Mouse (Mus musculus) liver, adult 2 months (tissue): ENCODE data around the gene Endou. TPM values are rescaled to one million over a fixed set of nuclear protein-coding genes. Genes with fewer than 3 reads are reported as not detected.

Experiments
- DNase-seq: peaks from one replicate; pipeline ENCODE4 v3.0.0-alpha.2; 2011; ENCODE audit warnings: low read depth, low spot score; ENCODE audit errors: extremely low read depth
- H3K27ac ChIP-seq: fragments of 200-500 bp; replicated peaks from 2 replicates; pipeline ENCODE4 v1.5.1; 2012; ENCODE audit warnings: low read depth, mild to moderate bottlenecking, control low read depth, inconsistent platforms, low read length; ENCODE audit not compliant: insufficient read depth
- H3K27me3 ChIP-seq: fragments of 200-500 bp; 2 replicates; pipeline ENCODE4 v1.6.1; 2012; ENCODE audit warnings: mild to moderate bottlenecking, moderate library complexity, low read length, inconsistent platforms; ENCODE audit not compliant: control insufficient read depth, insufficient read depth
- H3K36me3 ChIP-seq: fragments of 200-500 bp; 2 replicates; pipeline ENCODE4 v1.6.1; 2012; ENCODE audit warnings: low read length, inconsistent platforms; ENCODE audit not compliant: control insufficient read depth, insufficient read depth
- H3K4me1 ChIP-seq: fragments of 200-500 bp; 2 replicates; pipeline ENCODE4 v1.6.1; 2011; ENCODE audit warnings: low read length; ENCODE audit not compliant: control insufficient read depth, insufficient read depth
- H3K4me3 ChIP-seq: fragments of 200-500 bp; 2 replicates; pipeline ENCODE4 v1.5.1; 2011; ENCODE audit warnings: low read depth, mild to moderate bottlenecking, control low read depth, low read length, moderate library complexity; ENCODE audit not compliant: insufficient read depth
- H3K79me2 ChIP-seq: fragments of 200-500 bp; 2 replicates; pipeline ENCODE4 v1.6.1; 2012; ENCODE audit warnings: inconsistent platforms, mild to moderate bottlenecking, low read length, moderate library complexity; ENCODE audit not compliant: control insufficient read depth, insufficient read depth
- H3K9ac ChIP-seq: fragments of 200-500 bp; 2 replicates; pipeline ENCODE4 v1.6.1; 2012; ENCODE audit warnings: low read depth, mild to moderate bottlenecking, control low read depth, inconsistent platforms, low read length
- CTCF ChIP-seq: fragments of 200-500 bp; IDR thresholded peaks from 2 replicates; pipeline ENCODE4 v1.5.1; 2011; ENCODE audit warnings: low read depth, low read length, control low read depth
- POLR2A ChIP-seq: fragments of 200-500 bp; IDR thresholded peaks from 2 replicates; pipeline ENCODE4 v1.6.1; 2011; ENCODE audit warnings: low read length, control low read depth; ENCODE audit not compliant: insufficient read depth; ENCODE audit errors: extremely low read depth
- WGBS: fragments of 180-500 bp; shearing (Covaris S2); methylation state at CpG from one replicate; pipeline ENCODE4 v1.1.7; 2018; 5-methylcytosine and 5-hydroxymethylcytosine counted together
- polyA plus RNA-seq: library from polyadenylated mRNA; depleted of rRNA; stranded (reverse); fragments of >200 nt; gene quantifications from 2 replicates; pipeline ENCODE4 v1.2.3, GENCODE M21; 2012
- total RNA-seq: library from RNA; depleted of rRNA; stranded (reverse); fragments of >200 nt; gene quantifications from 2 replicates; pipeline ENCODE4 v1.2.3, GENCODE M21; 2014

Gene Endou
- total and polyA plus RNA-seq, 2 experiments: 0.32 to 0.55 TPM

DNA sequence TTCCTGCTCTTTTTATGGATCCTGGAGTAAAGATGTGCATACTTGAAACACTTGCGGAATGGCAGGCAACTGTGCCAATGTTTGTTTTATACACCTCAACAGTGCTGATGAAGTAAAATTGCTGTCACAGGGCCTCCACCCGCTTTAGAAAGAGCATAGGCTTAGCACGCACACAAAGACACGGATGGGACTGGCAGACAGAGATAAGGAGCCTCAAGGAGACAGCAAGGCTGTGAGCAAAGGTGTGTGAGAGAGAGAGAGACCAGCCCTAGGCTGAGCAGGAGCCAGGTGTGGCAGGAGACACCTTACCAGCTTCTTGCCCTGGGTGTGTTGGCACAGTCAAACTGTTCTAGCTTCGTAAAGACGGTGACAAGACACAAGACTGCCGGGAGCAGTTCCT, 7.8 kb upstream of the Endou start:
- H3K79me2 ChIP-seq: no peaks in the 10 kb centered on the region
- 80% methylated on average over 7 of the region's 7 CpGs for whole genome bisulfite sequencing
- no peaks in the 10 kb centered on the region for H3K27me3 ChIP-seq
- no peaks in the 10 kb centered on the region for H3K4me1 ChIP-seq
- no peak overlapping the region for H3K4me3 ChIP-seq
- H3K27ac ChIP-seq: no peak overlapping the region
- DNase-seq: no peak
- H3K36me3 ChIP-seq: no peaks in the 10 kb centered on the region
- no peak for TF ChIP-seq CTCF
- TF ChIP-seq POLR2A: no peak
- H3K9ac ChIP-seq: no peak overlapping the region

DNA sequence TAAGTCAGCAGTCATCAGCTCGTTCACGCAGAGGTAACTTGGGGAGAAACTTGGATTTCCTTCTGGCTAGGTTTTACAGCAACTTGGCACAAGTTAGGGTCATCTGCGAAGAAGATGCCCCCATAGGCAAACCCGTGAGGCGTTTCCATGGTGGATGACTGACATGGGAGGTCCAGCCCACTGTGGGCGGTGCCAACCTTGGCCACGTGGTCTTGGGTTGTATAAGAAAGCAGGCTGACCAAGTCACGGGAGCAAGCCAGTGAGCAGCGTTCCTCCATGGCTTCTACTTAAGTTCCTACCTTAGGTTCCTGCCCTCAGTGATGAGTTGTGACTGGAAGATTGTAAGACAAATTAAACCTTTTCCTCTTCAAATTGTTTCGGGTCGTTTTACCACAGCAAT, 849 bp upstream of the Endou start:
- 0 out of 2 replicates have a peak, but pooled peaks cover 1% of the 10 kb centered on the region for H3K4me1 ChIP-seq
- H3K9ac ChIP-seq: no peak overlapping the region
- H3K4me3 ChIP-seq: no peak overlapping the region
- TF ChIP-seq POLR2A: no peak
- TF ChIP-seq CTCF: no peak
- DNase-seq: no peak
- no peaks in the 10 kb centered on the region for H3K36me3 ChIP-seq
- H3K27me3 ChIP-seq: no peaks in the 10 kb centered on the region
- no peak overlapping the region for H3K27ac ChIP-seq
- WGBS: 91% methylated on average over 11 of the region's 11 CpGs
- no peaks in the 10 kb centered on the region for H3K79me2 ChIP-seq

DNA sequence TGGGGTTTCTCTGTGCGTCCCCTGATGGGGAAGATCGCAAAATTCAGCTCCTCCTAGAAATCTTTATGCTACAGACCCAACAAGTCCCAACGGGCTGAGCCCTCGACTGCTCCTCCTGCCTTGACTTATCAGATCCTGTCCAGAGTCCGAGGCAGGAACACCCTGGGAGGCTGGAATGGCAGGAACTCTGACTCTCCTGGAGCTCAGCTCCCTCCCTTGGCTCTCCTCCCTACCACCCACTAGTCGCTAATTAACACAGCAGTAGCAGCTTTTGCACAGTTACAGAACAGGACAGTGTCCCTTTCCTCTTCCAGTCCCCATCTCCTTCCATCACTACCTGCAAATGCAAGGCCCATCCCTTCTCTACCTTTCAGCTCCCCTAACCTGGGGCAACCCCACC, 774 bp downstream of the Endou start:
- Histone ChIP-seq H3K4me1 (0 out of 2 replicates have a peak, but pooled peaks cover 1% of the 10 kb centered on the region), H3K27ac (no peak overlapping the region), H3K9ac (no peak overlapping the region), H3K79me2 (no peaks in the 10 kb centered on the region), H3K36me3 (no peaks in the 10 kb centered on the region), H3K4me3 (no peak overlapping the region), H3K27me3 (no peaks in the 10 kb centered on the region)
- TF ChIP-seq CTCF: no peak
- TF ChIP-seq POLR2A: no peak
- DNase-seq: no peak
- 68% methylated on average over 6 of the region's 6 CpGs for WGBS

DNA sequence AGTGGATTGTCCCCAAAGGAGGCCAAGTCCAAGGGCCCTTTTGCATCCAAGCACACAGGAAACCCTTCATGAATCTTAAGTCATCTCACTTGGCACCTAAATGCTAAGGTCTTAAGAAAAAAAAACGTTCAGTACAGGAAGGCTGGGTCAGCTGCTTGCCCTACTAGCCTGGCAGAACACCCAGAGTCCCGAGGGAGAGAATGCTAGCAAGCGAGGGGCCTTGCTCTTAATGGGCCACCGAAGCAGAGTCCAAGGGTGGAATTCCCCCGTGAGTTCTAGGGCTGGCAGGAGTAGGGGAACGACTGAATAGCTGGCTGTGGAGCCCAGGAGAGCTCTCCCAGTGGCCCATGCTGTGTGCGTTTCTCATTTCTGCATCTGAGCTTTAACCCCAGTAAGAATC, 2.3 kb downstream of the Endou start:
- Histone ChIP-seq H3K36me3 (no peaks in the 10 kb centered on the region), H3K79me2 (no peaks in the 10 kb centered on the region), H3K27me3 (no peaks in the 10 kb centered on the region), H3K9ac (no peak overlapping the region), H3K4me1 (0 out of 2 replicates have a peak, but pooled peaks cover 1% of the 10 kb centered on the region), H3K4me3 (no peak overlapping the region), H3K27ac (no peak overlapping the region)
- DNase-seq: no peak
- no peak for TF ChIP-seq CTCF
- no peak for TF ChIP-seq POLR2A
- WGBS: 64% methylated on average over 7 of the region's 7 CpGs

- Histone ChIP-seq H3K36me3 (no peaks in the 10 kb centered on the region), H3K4me1 (0 out of 2 replicates have a peak, but pooled peaks cover 1% of the 10 kb centered on the region), H3K79me2 (no peaks in the 10 kb centered on the region), H3K27ac (no peak overlapping the region), H3K4me3 (no peak overlapping the region), H3K27me3 (no peaks in the 10 kb centered on the region), H3K9ac (no peak overlapping the region)
- WGBS: 72% methylated on average over 11 of the region's 11 CpGs
- TF ChIP-seq POLR2A (no peak), CTCF (no peak)
- DNase-seq: no peak
These were observed 2.7 kb downstream of the Endou start for GRCm38 (mm10) chr15:97728394-97728793.

- WGBS: 84% methylated on average over 5 of the region's 5 CpGs
- H3K9ac ChIP-seq: no peak overlapping the region
- TF ChIP-seq CTCF: no peak
- TF ChIP-seq POLR2A: no peak
- H3K27me3 ChIP-seq: no peaks in the 10 kb centered on the region
- no peak overlapping the region for H3K4me3 ChIP-seq
- no peaks in the 10 kb centered on the region for H3K79me2 ChIP-seq
- no peak for DNase-seq
- H3K27ac ChIP-seq: no peak overlapping the region
- 0 out of 2 replicates have a peak, but pooled peaks cover 1% of the 10 kb centered on the region for H3K4me1 ChIP-seq
- H3K36me3 ChIP-seq: no peaks in the 10 kb centered on the region
These were observed 3.6 kb downstream of the Endou start for GRCm38 (mm10) chr15:97727520-97727919.
